Mouse (Mus musculus): ENCODE data around the gene Pou2f2. TPM values are rescaled to one million over a fixed set of nuclear protein-coding genes. Genes with fewer than 3 reads are reported as not detected.
A peak's percentile ranks its signal among the peaks of the same experiment; 100 is the strongest.

The Pou2f2 gene
- 10 to 100 TPM; 11.8 to 13.7 TPM for total RNA-seq (2021)

- intact Hi-C loops (cut with DNase I): no loop called here
- DNase-seq (ENCODE audit: low spot score in 2 of 2): peak; percentile 90 to 92
Observed at GRCm38 (mm10) chr7:25179606-25180161, at the start of gene Pou2f2. Gene Pou2f2, minus strand, starts transcription at chr7:25179726.

DNA sequence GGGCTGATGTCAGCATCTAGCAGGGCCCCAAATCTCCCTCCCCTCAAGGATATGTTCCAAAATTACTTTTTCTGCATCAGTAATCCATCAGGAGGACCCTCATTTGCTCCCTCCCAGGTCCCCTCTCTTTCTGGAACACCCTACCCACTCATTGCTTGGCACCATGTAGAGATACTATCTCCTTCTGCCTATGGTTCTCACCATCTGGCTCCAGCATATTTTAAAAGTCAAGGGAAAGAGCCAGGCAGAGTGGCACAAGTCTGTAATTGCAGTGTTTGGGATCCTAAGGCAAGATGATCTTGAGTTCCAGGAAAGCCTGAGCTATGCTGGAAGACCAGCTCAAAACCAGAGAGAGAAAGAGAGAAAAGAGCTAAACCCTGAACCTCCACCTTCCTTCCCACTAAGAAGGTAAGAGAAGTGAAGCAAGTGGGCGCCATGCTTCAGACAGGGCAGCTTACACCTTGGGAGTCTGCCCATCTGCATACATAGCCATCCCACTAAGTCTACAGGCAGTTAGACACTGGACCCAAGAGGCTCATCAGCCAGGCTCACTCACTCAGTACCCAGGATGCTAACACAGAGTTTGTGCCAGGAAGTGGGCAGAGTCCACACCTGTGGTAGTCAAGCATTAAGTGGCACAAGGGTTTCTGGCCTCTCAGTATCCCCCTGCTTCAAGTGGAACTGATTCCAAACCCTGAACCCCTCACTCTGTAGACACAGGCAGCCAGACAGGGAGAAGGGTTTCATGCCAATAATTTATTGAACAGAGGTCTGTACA is 48.2 kb upstream of the Pou2f2 start:
- peak in 1 of 2 experiments; percentile 72 for DNase-seq (ENCODE audit: low spot score in 2 of 2)
- intact Hi-C loops (cut with DNase I): no loop called here

GRCm38 (mm10) chr7:25222275-25222967 is 42.9 kb upstream of the Pou2f2 start:
- DNase-seq (ENCODE audit: low spot score in 2 of 2): no peak
- intact Hi-C loops (cut with DNase I): no loop called here

GRCm38 (mm10) chr7:25221102-25221883 is 41.8 kb upstream of the Pou2f2 start, which contains the start of gene Zfp526:
Gene Zfp526, plus strand, starts transcription at chr7:25221425.
- intact Hi-C loops (cut with DNase I): no loop called here
- peak; percentile 99 for DNase-seq (ENCODE audit: low spot score in 2 of 2)

- DNase-seq (ENCODE audit: low spot score in 2 of 2): no peak
- intact Hi-C loops (cut with DNase I): no loop called here
Observed at GRCm38 (mm10) chr7:25220457-25221101, 41.1 kb upstream of the Pou2f2 start, which contains the start of gene Dedd2. Gene Dedd2, minus strand, starts transcription at chr7:25220615.

DNA sequence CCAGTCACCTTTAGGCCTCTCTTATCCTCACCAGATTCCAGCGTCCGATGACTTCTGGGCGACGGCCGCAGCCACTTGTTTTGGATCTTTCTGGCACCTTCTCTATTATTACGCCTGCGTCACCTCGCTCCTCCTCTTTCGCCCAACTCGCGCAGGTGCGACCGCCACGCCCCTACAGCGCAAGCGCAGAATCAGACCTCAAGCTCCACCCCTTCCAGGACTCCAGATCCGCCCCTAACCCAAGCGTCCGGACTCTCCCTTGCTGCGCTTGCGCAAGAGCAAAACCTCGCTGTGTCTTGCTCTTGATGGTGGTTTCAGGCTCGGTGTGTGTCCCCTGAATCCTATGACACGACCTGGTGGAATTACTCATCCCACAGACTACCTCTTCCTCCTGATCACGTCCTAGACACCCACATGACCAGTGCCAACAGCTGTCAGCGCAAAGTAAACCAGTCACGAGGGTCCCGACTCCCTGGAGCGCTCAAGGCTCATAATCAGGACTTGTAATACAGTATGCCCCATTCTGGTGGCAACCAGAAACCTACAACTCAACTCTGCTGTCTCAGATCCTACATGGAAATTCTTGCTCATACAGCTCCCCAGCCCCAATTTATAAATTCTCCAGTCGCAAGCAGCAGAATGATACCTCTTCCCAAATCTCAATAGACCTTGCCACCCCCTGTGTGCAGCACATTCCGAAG is 40.4 kb upstream of the Pou2f2 start:
- intact Hi-C loops (cut with DNase I): loop anchor here (2.0 kb wide), 1 partner anchor 31 kb away; no protein-coding TSS in a partner anchor
- peak; percentile 94 to 98 for DNase-seq (ENCODE audit: low spot score in 2 of 2)

GRCm38 (mm10) chr7:25219416-25219750 is 39.9 kb upstream of the Pou2f2 start:
- no peak for DNase-seq (ENCODE audit: low spot score in 2 of 2)
- intact Hi-C loops (cut with DNase I): loop anchor here (2.0 kb wide), 1 partner anchor 31 kb away; no protein-coding TSS in a partner anchor

DNA sequence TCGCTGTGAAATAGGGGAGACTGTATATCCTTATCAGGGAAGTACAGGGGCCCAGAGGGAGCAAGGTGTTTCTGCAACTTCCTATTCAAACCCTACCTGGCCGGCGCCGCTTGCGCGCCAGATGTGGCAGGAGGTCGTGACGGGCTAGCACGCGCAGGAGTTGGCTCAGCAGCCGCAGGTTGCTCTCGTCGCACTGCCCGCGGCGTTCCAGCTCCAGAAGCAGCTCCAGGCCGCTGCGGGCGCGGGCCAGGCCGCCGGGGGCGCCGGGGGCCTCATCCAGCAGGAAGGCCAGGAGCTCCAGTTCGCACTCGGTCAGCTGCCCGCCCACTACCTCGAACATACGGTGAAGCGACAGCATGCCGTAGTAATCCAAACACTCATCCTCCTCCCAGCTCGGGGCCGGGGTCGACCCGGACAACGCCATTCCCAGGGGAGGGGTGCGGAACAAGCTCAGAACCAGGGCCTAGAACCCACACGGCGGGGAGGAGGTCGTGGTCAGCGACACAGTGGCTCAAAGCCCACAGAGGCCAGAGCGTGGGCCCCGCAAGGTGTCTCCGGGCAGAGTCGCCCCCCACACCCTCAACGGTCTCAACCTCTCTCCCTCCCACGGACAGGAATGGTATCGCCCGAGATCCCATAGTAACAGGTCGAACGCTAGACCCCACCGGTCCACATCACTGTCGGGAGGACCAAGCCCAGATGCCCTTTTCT is 39.3 kb upstream of the Pou2f2 start:
- peak; percentile 42 to 47 for DNase-seq (ENCODE audit: low spot score in 2 of 2)
- intact Hi-C loops (cut with DNase I): loop anchor here (2.0 kb wide), 1 partner anchor 30 kb away; no protein-coding TSS in a partner anchor

GRCm38 (mm10) chr7:25217653-25218395 is 38.3 kb upstream of the Pou2f2 start:
- DNase-seq (ENCODE audit: low spot score in 2 of 2): no peak
- intact Hi-C loops (cut with DNase I): loop anchor here (2.0 kb wide), 1 partner anchor 29 kb away; no protein-coding TSS in a partner anchor

DNA sequence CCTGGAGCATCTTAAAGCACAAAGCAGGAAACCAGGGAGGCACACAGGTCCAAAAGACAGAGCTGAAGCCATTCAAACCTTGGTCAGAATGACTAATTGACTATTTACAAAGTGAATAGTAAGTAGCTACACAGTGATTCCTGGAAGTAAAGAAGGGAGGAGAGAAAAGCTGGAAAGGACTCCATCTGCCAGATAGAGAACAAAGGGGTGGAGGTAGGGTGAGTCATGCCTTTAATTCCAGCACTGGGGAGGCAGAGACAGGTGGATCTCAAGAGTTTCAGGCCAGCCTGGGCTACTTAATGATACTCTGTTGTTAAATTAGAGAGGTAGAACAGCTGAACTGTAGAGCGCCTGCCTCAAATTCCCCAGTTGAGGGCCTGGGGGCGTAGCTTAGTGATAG is 34.6 kb upstream of the Pou2f2 start:
- intact Hi-C loops (cut with DNase I): no loop called here
- DNase-seq (ENCODE audit: low spot score in 2 of 2): no peak

- no peak for DNase-seq (ENCODE audit: low spot score in 2 of 2)
- intact Hi-C loops (cut with DNase I): no loop called here
Observed at GRCm38 (mm10) chr7:25213099-25213498, 33.6 kb upstream of the Pou2f2 start.

DNA sequence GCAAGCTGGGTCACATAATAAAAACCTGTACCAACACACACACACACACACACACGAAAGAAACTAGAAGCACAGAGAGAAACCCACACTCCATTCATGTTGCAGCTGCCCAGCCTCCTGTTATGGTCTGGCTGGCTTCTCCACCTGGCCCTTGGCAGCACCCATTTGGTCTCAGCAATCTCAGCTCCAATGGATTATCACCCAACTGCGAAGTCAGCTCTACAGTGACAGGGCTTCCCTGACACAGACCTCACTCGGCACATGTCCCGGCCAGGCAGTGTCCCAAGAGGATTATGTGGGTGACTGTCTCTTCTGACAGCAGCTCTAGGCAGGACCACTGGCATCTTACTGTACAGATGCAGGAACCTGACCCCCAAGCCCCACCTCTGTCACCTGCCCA is 31.0 kb upstream of the Pou2f2 start:
- DNase-seq (ENCODE audit: low spot score in 2 of 2): no peak
- intact Hi-C loops (cut with DNase I): no loop called here

- intact Hi-C loops (cut with DNase I): no loop called here
Observed at GRCm38 (mm10) chr7:25209161-25209622, 29.7 kb upstream of the Pou2f2 start.

DNA sequence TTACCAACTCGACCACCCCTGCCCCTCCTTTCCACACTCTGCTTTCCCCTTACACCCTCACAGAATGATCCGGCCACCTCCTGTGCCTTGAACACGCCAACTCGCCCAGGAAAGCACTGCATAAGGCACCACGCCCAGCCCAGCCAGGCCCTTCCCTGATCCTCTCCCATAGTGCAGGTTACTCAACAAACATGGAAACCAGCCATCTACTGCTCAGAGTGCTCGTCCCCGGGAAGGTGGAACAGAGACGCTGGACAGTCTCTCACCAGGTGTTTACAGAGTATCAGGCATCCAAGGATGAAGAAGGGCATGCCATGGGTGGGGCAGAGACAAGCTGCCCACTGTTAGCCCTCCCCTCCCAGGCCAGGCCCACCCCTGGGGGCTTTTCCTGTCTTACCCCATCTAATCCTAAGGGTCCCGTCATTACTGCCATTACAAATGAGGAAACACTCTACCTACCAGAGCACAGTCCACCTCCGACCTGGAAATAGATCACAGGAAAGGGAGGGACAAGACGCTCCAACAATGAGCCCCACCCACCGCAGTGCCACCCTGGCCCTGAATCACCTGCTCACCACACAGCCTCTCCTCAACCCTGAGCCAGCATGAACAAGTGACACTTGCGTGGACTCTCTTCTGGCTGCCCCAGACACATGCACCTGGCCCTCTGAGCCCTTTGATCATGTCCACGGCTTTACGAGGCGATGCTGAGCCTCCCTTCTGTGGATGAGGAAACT is 26.7 kb upstream of the Pou2f2 start:
- DNase-seq (ENCODE audit: low spot score in 2 of 2): no peak
- intact Hi-C loops (cut with DNase I): no loop called here

More at GRCm38 (mm10) chr7:25209161-25209622, 29.7 kb upstream of the Pou2f2 start:
- no peak for DNase-seq (ENCODE audit: low spot score in 2 of 2)

GRCm38 (mm10) chr7:25205355-25206093 is 26.0 kb upstream of the Pou2f2 start:
- intact Hi-C loops (cut with DNase I): no loop called here
- DNase-seq (ENCODE audit: low spot score in 2 of 2): no peak

DNA sequence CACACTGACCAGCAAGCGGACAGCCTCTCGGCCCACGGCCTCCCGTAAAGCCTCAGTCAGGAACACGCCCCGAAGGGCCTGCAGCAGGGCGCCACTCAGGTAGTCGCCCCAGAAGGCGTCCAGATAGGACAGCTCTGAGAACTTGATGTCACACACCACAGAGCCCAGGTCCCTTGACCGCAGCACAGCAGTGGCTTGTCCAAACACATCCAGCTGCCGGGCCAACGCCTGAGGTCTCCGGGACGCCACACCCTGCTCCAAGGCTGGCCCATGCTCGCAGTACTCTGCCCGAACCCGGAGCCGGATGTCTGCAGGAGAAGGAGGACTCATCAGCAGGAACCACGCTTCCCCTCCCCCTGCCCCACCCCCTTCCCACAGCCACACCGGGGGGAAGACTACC is 24.1 kb upstream of the Pou2f2 start:
- no peak for DNase-seq (ENCODE audit: low spot score in 2 of 2)
- intact Hi-C loops (cut with DNase I): no loop called here
